Mouse (Mus musculus) mature B cell (primary cell): Measurements from ENCODE around the gene Nudt9.

Source experiments
- in situ Hi-C: fragments of 300-500 bp; cut with MboI; formaldehyde crosslinking; loops from 2 replicates; pipeline ENCODE4 v1.14.3; 2019

The Nudt9 gene

GRCm38 (mm10) chr5:104036686-104037085 lies 9.4 kb upstream of the Nudt9 start:
- in situ Hi-C loops: no loop called here

GRCm38 (mm10) chr5:104039154-104039932 lies 6.8 kb upstream of the Nudt9 start:
- in situ Hi-C loops: no loop called here

GRCm38 (mm10) chr5:104042906-104043305 lies 3.2 kb upstream of the Nudt9 start:
- in situ Hi-C loops: no loop called here

GRCm38 (mm10) chr5:104043704-104044103 lies 2.4 kb upstream of the Nudt9 start:
- in situ Hi-C loops: no loop called here

- in situ Hi-C loops: no loop called here
Observed at GRCm38 (mm10) chr5:104047200-104048105, 1.3 kb downstream of the Nudt9 start.

- in situ Hi-C loops: no loop called here
Observed at GRCm38 (mm10) chr5:104048139-104048538, 2.0 kb downstream of the Nudt9 start.

GRCm38 (mm10) chr5:104052956-104053355 lies 6.8 kb downstream of the Nudt9 start:
- in situ Hi-C loops: no loop called here

- in situ Hi-C loops: no loop called here
Observed at GRCm38 (mm10) chr5:104054938-104055337, 8.8 kb downstream of the Nudt9 start.

- in situ Hi-C loops: no loop called here
Observed at GRCm38 (mm10) chr5:104055816-104056215, 9.7 kb downstream of the Nudt9 start.

GRCm38 (mm10) chr5:104056295-104056694 lies 10.2 kb downstream of the Nudt9 start:
- in situ Hi-C loops: no loop called here

- in situ Hi-C loops: no loop called here
Observed at GRCm38 (mm10) chr5:104058021-104058420, 11.9 kb downstream of the Nudt9 start.

- in situ Hi-C loops: no loop called here
Observed at GRCm38 (mm10) chr5:104059628-104060027, 13.5 kb downstream of the Nudt9 start.

- in situ Hi-C loops: no loop called here
Observed at GRCm38 (mm10) chr5:104060429-104060828, 14.3 kb downstream of the Nudt9 start.

- in situ Hi-C loops: no loop called here
Observed at GRCm38 (mm10) chr5:104061936-104062772, 16.0 kb downstream of the Nudt9 start.

- in situ Hi-C loops: no loop called here
Observed at GRCm38 (mm10) chr5:104062773-104063551, 16.9 kb downstream of the Nudt9 start.

- in situ Hi-C loops: no loop called here
Observed at GRCm38 (mm10) chr5:104068751-104069150, 22.6 kb downstream of the Nudt9 start.

- in situ Hi-C loops: no loop called here
Observed at GRCm38 (mm10) chr5:104071048-104071447, 24.9 kb downstream of the Nudt9 start.

GRCm38 (mm10) chr5:104072272-104072886 lies 26.3 kb downstream of the Nudt9 start:
- in situ Hi-C loops: no loop called here

- in situ Hi-C loops: no loop called here
Observed at GRCm38 (mm10) chr5:104073602-104074001, 27.5 kb downstream of the Nudt9 start.

GRCm38 (mm10) chr5:104074388-104074787 lies 28.3 kb downstream of the Nudt9 start:
- in situ Hi-C loops: no loop called here

GRCm38 (mm10) chr5:104076361-104076760 lies 30.3 kb downstream of the Nudt9 start:
- in situ Hi-C loops: no loop called here
